In genomic region chr9:92130445-92130844, GRCm38 (mm10) we compare ENCODE assay signal across 25 mouse cellular contexts.
DNase-seq lines count a peak whose midpoint lies in the region; ATAC-seq and TF ChIP-seq lines count a peak whose summit lies in the region.
"Had no signal": no experiment of that assay in that cellular context is flagged by ENCODE, and none has a peak within 500 bp of the region (broad histone marks: within the 10 kb centered on the region; RNA-seq: fewer than 3 reads in every experiment).

No protein-coding gene starts in this region.

- H3ac ChIP-seq in myocyte (ENCODE audit: control insufficient read depth, insufficient read length): no peak overlapping the region

- no peak for ATAC-seq in forebrain, embryonic 12.5 days (ENCODE audit: low FRiP score)
- ATAC-seq: forebrain, embryonic 15.5 days; hindbrain, embryonic 16.5 days; intestine, embryonic 15.5 days; Patski had no signal

- no peak for TF ChIP-seq POLR2A in myocyte (IDR thresholded peaks at IDR 0.05; ENCODE audit: insufficient read length, low read depth)

- no peak overlapping the region for H3K4me3 ChIP-seq in myocyte
- no peak overlapping the region for H3K4me3 ChIP-seq in forebrain, embryonic 12.5 days (replicated peaks)
- H3K4me3 ChIP-seq: embryonic facial prominence, embryonic 12.5 days; embryonic facial prominence, embryonic 15.5 days; forebrain, embryonic 15.5 days; heart, adult 2 months; heart, embryonic 10.5 days; heart, embryonic 13.5 days; hindbrain, embryonic 10.5 days; hindbrain, embryonic 13.5 days; intestine, embryonic 15.5 days had no signal

- no peaks in the 10 kb centered on the region for H3K79me2 ChIP-seq in myocyte (ENCODE audit: control insufficient read depth, insufficient read depth)

- 47% methylated on average over 1 of the region's 1 CpGs for WGBS in forebrain, embryonic 12.5 days

- H3K9me3 ChIP-seq in forebrain, embryonic 12.5 days: no peaks in the 10 kb centered on the region
- H3K9me3 ChIP-seq: embryonic facial prominence, embryonic 12.5 days; embryonic facial prominence, embryonic 15.5 days; forebrain, embryonic 15.5 days; hindbrain, embryonic 10.5 days; hindbrain, embryonic 13.5 days; intestine, embryonic 15.5 days had no signal

- no peak overlapping the region for H3K27ac ChIP-seq in forebrain, embryonic 12.5 days
- H3K27ac ChIP-seq: embryonic facial prominence, embryonic 12.5 days; embryonic facial prominence, embryonic 15.5 days; forebrain, embryonic 15.5 days; heart, adult 2 months; heart, embryonic 10.5 days; heart, embryonic 13.5 days; hindbrain, embryonic 10.5 days; hindbrain, embryonic 13.5 days; intestine, embryonic 15.5 days had no signal

- H3K27me3 ChIP-seq in myocyte (ENCODE audit: control insufficient read depth, insufficient read depth, insufficient read length): no peaks in the 10 kb centered on the region
- H3K27me3 ChIP-seq in forebrain, embryonic 12.5 days: no peaks in the 10 kb centered on the region
- H3K27me3 ChIP-seq: embryonic facial prominence, embryonic 12.5 days; embryonic facial prominence, embryonic 15.5 days; forebrain, embryonic 15.5 days; heart, embryonic 13.5 days; hindbrain, embryonic 13.5 days; intestine, embryonic 15.5 days had no signal

- H3K9ac ChIP-seq in forebrain, embryonic 12.5 days: no peak overlapping the region
- H3K9ac ChIP-seq: embryonic facial prominence, embryonic 12.5 days; embryonic facial prominence, embryonic 15.5 days; forebrain, embryonic 15.5 days; heart, embryonic 13.5 days; hindbrain, embryonic 13.5 days; intestine, embryonic 15.5 days had no signal

- peaks cover 5% of the 10 kb centered on the region; the same call in 1 of the 2 replicates for H3K4me1 ChIP-seq in forebrain, embryonic 12.5 days
- H3K4me1 ChIP-seq: embryonic facial prominence, embryonic 12.5 days; embryonic facial prominence, embryonic 15.5 days; heart, embryonic 10.5 days; heart, embryonic 13.5 days; intestine, embryonic 15.5 days had no signal

- H3K4me2 ChIP-seq in myocyte (ENCODE audit: low read depth): peak overlapping the region; percentile 43
- no peak overlapping the region for H3K4me2 ChIP-seq in forebrain, embryonic 12.5 days
- H3K4me2 ChIP-seq: embryonic facial prominence, embryonic 12.5 days; embryonic facial prominence, embryonic 15.5 days; forebrain, embryonic 15.5 days; heart, embryonic 13.5 days; hindbrain, embryonic 13.5 days; intestine, embryonic 15.5 days had no signal

- DNase-seq in 3T3-L1 (ENCODE audit: low read depth, low spot score) (peak; percentile 24), 416B (ENCODE audit: low read depth) (peak; percentile 19)
- DNase-seq in Muller cell, postnatal 12 days (ENCODE audit: inconsistent ontology term): peak; percentile 7
- no peak for DNase-seq in layer of hippocampus, postnatal 25 days (ENCODE audit: extremely low spot score in 1 of 2, low spot score in 1 of 2)
- DNase-seq: adrenal gland, postnatal 10 days; adrenal gland, postnatal 36 days; B cell, adult 2 months; cerebellum, adult 18-20 months; cerebellum, adult 9-10 months; cerebellum, postnatal 14 days; gastrocnemius, postnatal 10 days; gastrocnemius, postnatal 36 days; heart, adult 2 months had no signal

- H3K36me3 ChIP-seq in myocyte (ENCODE audit: control insufficient read depth, insufficient read depth): no peaks in the 10 kb centered on the region
- H3K36me3 ChIP-seq in forebrain, embryonic 12.5 days (replicated peaks): no peaks in the 10 kb centered on the region
- H3K36me3 ChIP-seq: embryonic facial prominence, embryonic 12.5 days; embryonic facial prominence, embryonic 15.5 days; forebrain, embryonic 15.5 days; heart, embryonic 10.5 days; heart, embryonic 13.5 days; hindbrain, embryonic 10.5 days; hindbrain, embryonic 13.5 days; intestine, embryonic 15.5 days had no signal

TF ChIP-seq in myocyte, 11 proteins besides CTCF, POLR2A, EP300 and RAD21:
- TF ChIP-seq REST (IDR thresholded peaks at IDR 0.05; ENCODE audit: insufficient read depth, insufficient read length) (no peak), USF1 (IDR thresholded peaks at IDR 0.05; ENCODE audit: low read depth) (no peak), E2F4 (IDR thresholded peaks at IDR 0.05; ENCODE audit: insufficient read depth) (no peak), MYOG (IDR thresholded peaks at IDR 0.05; ENCODE audit: control insufficient read depth in 1 of 3, insufficient read depth in 1 of 3, insufficient read length in 2 of 3, low read depth in 2 of 3) (no peak), MYOD1 (IDR thresholded peaks at IDR 0.05; ENCODE audit: control insufficient read depth in 1 of 3, insufficient read length in 2 of 3, low read depth in 2 of 3) (no peak), CEBPB (IDR thresholded peaks at IDR 0.05; ENCODE audit: insufficient read depth, poor library complexity, severe bottlenecking) (no peak), TCF12 (IDR thresholded peaks at IDR 0.05; ENCODE audit: insufficient read depth, poor library complexity, severe bottlenecking) (no peak), TCF3 (IDR thresholded peaks at IDR 0.05; ENCODE audit: insufficient read length, low read depth) (no peak), MAX (IDR thresholded peaks at IDR 0.05; ENCODE audit: low read depth) (no peak), POLR2AphosphoS2 (IDR thresholded peaks at IDR 0.05; ENCODE audit: insufficient read length, low read depth) (no peak), SRF (IDR thresholded peaks at IDR 0.05; ENCODE audit: control insufficient read depth, insufficient read length, low read depth) (no peak)

Comparison
In these comparisons a context has a peak if more than half of its experiments do, and no peak if none do; other contexts are left out.
1. DNase-seq: peak in 3T3-L1 (single experiment), 416B (single experiment) and Muller cell, postnatal 12 days (single experiment); none in layer of hippocampus, postnatal 25 days (0 of 2).